Mouse (Mus musculus) layer of hippocampus, adult 8-10 months (tissue): ENCODE measurements around the gene Cntd1. TPM values are rescaled to one million over a fixed set of nuclear protein-coding genes. Genes with fewer than 3 reads are reported as not detected.
A peak's percentile ranks its signal among the peaks of the same experiment; 100 is the strongest.
"Not testable (repeated sequence)": the region's sequence is repeated elsewhere in the genome, so short reads cannot be mapped to it uniquely, and the experiment has no call there.

Source experiments
- DNase-seq, 2 experiments: peaks; one replicate each; pipeline ENCODE4 v3.0.0; 2022; ENCODE audit warnings: low spot score in 2 of 2
- total RNA-seq, 4 experiments: library from RNA; stranded (reverse); gene quantifications; 2 replicates each; pipeline ENCODE4 v1.2.4; 2022

Cntd1 gene
- total RNA-seq, 4 experiments from 2014 or later = 0.16 to 1.4 (median 0.52) TPM

GRCm38 (mm10) chr11:101328941-101329635 is 50.3 kb downstream of the Cntd1 start:
- DNase-seq = peak in 1 of 2 experiments; percentile 35

- no peak for DNase-seq
Observed at GRCm38 (mm10) chr11:101330371-101330924, 51.6 kb downstream of the Cntd1 start, which contains the start of gene Aoc3. TSS of gene Aoc3 (plus strand) at chr11:101330605.

- DNase-seq = not testable (repeated sequence)
Observed at GRCm38 (mm10) chr11:101330961-101331360, 52.1 kb downstream of the Cntd1 start.

- DNase-seq = no peak
Observed at GRCm38 (mm10) chr11:101332537-101332936, 53.7 kb downstream of the Cntd1 start.

GRCm38 (mm10) chr11:101334023-101334422 is 55.2 kb downstream of the Cntd1 start:
- no peak for DNase-seq

GRCm38 (mm10) chr11:101334516-101334915 is 55.7 kb downstream of the Cntd1 start:
- no peak for DNase-seq

GRCm38 (mm10) chr11:101335685-101336084 is 56.9 kb downstream of the Cntd1 start:
- DNase-seq = no peak

GRCm38 (mm10) chr11:101338123-101338760 is 59.4 kb downstream of the Cntd1 start:
- no peak for DNase-seq

Other genes with a start within 250 kb of the Cntd1 start
- gene Naglu, start 209.0 kb upstream of the Cntd1 start, total RNA-seq = 10 to 100 TPM in 2 of 4 experiments, 1 to 10 TPM in 2; 7.3 to 22.9 (median 15.2) TPM
- gene Hsd17b1, start 200.6 kb upstream of the Cntd1 start, total RNA-seq = 1 to 10 TPM in 3 of 4 experiments, under 1 TPM in 1; 0.83 to 1.4 (median 1.2) TPM
- 10 to 100 TPM; 24.5 to 29.1 (median 27.6) TPM for gene Coasy, start 196.4 kb upstream of the Cntd1 start, total RNA-seq
- gene Mlx, start 191.7 kb upstream of the Cntd1 start, total RNA-seq = 10 to 100 TPM; 36.2 to 41.6 (median 39.6) TPM
- gene Psmc3ip, start 183.6 kb upstream of the Cntd1 start, total RNA-seq = 1 to 10 TPM; 2.5 to 5.4 (median 3.9) TPM
- gene Retreg3, start 159.1 kb upstream of the Cntd1 start, total RNA-seq = 10 to 100 TPM; 51.3 to 53.1 (median 52.4) TPM
- 10 to 100 TPM; 39.8 to 43.9 (median 43.3) TPM for gene Tubg1, start 159.1 kb upstream of the Cntd1 start, total RNA-seq
- 10 to 100 TPM; 32.9 to 43.5 (median 38.2) TPM for gene Tubg2, start 123.1 kb upstream of the Cntd1 start, total RNA-seq
- gene Cntnap1, start 108.5 kb upstream of the Cntd1 start, total RNA-seq = 100 to 1,000 TPM; 157 to 185 (median 168) TPM
- 10 to 100 TPM; 13.6 to 16.9 (median 15.6) TPM for gene Plekhh3, start 107.7 kb upstream of the Cntd1 start, total RNA-seq
- gene Ccr10, start 103.6 kb upstream of the Cntd1 start, total RNA-seq = under 1 TPM; 0.31 to 0.50 (median 0.35) TPM
- gene Ezh1, start 52.5 kb upstream of the Cntd1 start, total RNA-seq = 10 to 100 TPM; 63.5 to 88.1 (median 77.5) TPM
- 10 to 100 TPM; 54.2 to 66.0 (median 64.6) TPM for gene Ramp2, start 33.0 kb upstream of the Cntd1 start, total RNA-seq
- 10 to 100 TPM; 59.1 to 76.6 (median 65.5) TPM for gene Vps25, start 25.3 kb upstream of the Cntd1 start, total RNA-seq
- gene Wnk4, start 18.4 kb upstream of the Cntd1 start, total RNA-seq = 10 to 100 TPM in 3 of 4 experiments, 1 to 10 TPM in 1; 9.0 to 11.6 (median 10.9) TPM
- 10 to 100 TPM; 90.3 to 98.9 (median 91.4) TPM for gene Coa3, start 102 bp downstream of the Cntd1 start, total RNA-seq
- gene Becn1, start 23.3 kb downstream of the Cntd1 start, total RNA-seq = 100 to 1,000 TPM; 167 to 224 (median 191) TPM
- gene Psme3, start 37.2 kb downstream of the Cntd1 start, total RNA-seq = 100 to 1,000 TPM; 110 to 129 (median 117) TPM
- gene Aoc2, start 46.1 kb downstream of the Cntd1 start, total RNA-seq = 1 to 10 TPM; 5.1 to 9.9 (median 7.4) TPM
- 1 to 10 TPM in 1 of 4 experiments, under 1 TPM in 3; 0.57 to 1.1 (median 0.78) TPM for gene Aoc3, start 51.6 kb downstream of the Cntd1 start, total RNA-seq
- gene G6pc, start 88.5 kb downstream of the Cntd1 start, total RNA-seq = not detected
- 10 to 100 TPM; 47.6 to 54.3 (median 48.9) TPM for gene Aarsd1, start 138.6 kb downstream of the Cntd1 start, total RNA-seq
- gene Gm27029, start 145.8 kb downstream of the Cntd1 start, total RNA-seq = 1 to 10 TPM; 6.0 to 9.6 (median 6.5) TPM
- 10 to 100 TPM; 27.8 to 35.4 (median 31.9) TPM for gene Rundc1, start 146.1 kb downstream of the Cntd1 start, total RNA-seq
- 1 to 10 TPM in 3 of 4 experiments, under 1 TPM in 1; 0.74 to 1.5 (median 1.3) TPM for gene Ptges3l, start 146.3 kb downstream of the Cntd1 start, total RNA-seq
- gene Rpl27, start 163.3 kb downstream of the Cntd1 start, total RNA-seq = 10 to 100 TPM; 23.9 to 46.8 (median 33.8) TPM
- gene Ifi35, start 169.4 kb downstream of the Cntd1 start, total RNA-seq = 1 to 10 TPM; 2.2 to 7.6 (median 3.5) TPM
- gene Rnd2, start 186.0 kb downstream of the Cntd1 start, total RNA-seq = 100 to 1,000 TPM; 109 to 121 (median 110) TPM
- gene Vat1, start 187.2 kb downstream of the Cntd1 start, total RNA-seq = 10 to 100 TPM; 27.9 to 42.8 (median 34.9) TPM